Comparison of ENCODE assay signal across 9 mouse cellular contexts in the genomic region with DNA sequence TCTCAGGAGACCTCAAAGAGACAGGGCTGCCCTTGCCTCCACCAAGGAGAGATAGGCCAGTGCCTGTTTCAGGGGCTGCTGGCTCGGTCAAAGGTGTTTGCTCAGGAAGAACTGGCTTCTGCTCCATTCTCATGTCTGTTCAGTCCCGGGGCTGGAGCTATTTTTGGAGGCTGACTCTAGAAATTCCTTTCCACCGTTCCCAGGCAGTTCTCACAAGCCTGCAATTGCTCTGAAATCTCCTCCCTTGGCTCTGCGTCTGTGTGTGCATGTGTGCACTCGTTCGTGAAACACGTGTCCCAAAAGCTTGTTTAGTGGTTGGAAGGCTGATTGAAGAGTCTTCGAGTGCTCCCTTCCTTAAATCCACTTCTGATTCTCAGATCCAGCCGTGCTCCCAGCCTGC.
DNase-seq lines count a peak whose midpoint lies in the region; ATAC-seq and TF ChIP-seq lines count a peak whose summit lies in the region.
"Had no signal": no experiment of that assay in that cellular context is flagged by ENCODE, and none has a peak within 500 bp of the region (broad histone marks: within the 10 kb centered on the region; RNA-seq: fewer than 3 reads in every experiment).

No protein-coding gene starts in this region.

- DNase-seq in gastrocnemius, adult 18-20 months (ENCODE audit: low spot score): peak; percentile 75
- no peak for DNase-seq in gastrocnemius, postnatal 10 days
- DNase-seq in heart, postnatal 0 days (ENCODE audit: low spot score): peak; percentile 93
- DNase-seq in lung, postnatal 0 days (ENCODE audit: low spot score): peak; percentile 81
- DNase-seq in adrenal gland, postnatal 36 days: no peak
- DNase-seq in midbrain, embryonic 11.5 days (ENCODE audit: low spot score, missing footprints): no peak
- no peak for DNase-seq in adrenal gland, postnatal 10 days

- no peaks in the 10 kb centered on the region for H3K36me3 ChIP-seq in heart, postnatal 0 days (replicated peaks; ENCODE audit: control insufficient read depth, insufficient read depth, low read length)
- H3K36me3 ChIP-seq in lung, postnatal 0 days (ENCODE audit: insufficient read depth, low read length): no peaks in the 10 kb centered on the region
- H3K36me3 ChIP-seq in midbrain, embryonic 11.5 days (ENCODE audit: control insufficient read depth, insufficient read depth, low read length): no peaks in the 10 kb centered on the region

- peak; percentile 72; the same call in 1 of the 2 replicates for TF ChIP-seq EP300 in heart, postnatal 0 days (IDR thresholded peaks at IDR 0.05; ENCODE audit: low read depth)
- TF ChIP-seq EP300 in lung, postnatal 0 days (IDR thresholded peaks at IDR 0.05): no peak

- TF ChIP-seq CTCF in heart, postnatal 0 days (IDR thresholded peaks at IDR 0.05; ENCODE audit: low read depth): no peak
- no peak for TF ChIP-seq CTCF in lung, postnatal 0 days (IDR thresholded peaks at IDR 0.05)

- no peaks in the 10 kb centered on the region for H3K9me3 ChIP-seq in heart, postnatal 0 days (replicated peaks; ENCODE audit: control insufficient read depth, low read length)
- no peaks in the 10 kb centered on the region for H3K9me3 ChIP-seq in lung, postnatal 0 days (ENCODE audit: low read length)
- no peaks in the 10 kb centered on the region for H3K9me3 ChIP-seq in midbrain, embryonic 11.5 days (ENCODE audit: control insufficient read depth, low read length)
- H3K9me3 ChIP-seq: midbrain, embryonic 10.5 days had no signal

- no peaks in the 10 kb centered on the region for H3K27me3 ChIP-seq in heart, postnatal 0 days (ENCODE audit: control insufficient read depth, insufficient read depth, low read length)
- H3K27me3 ChIP-seq in lung, postnatal 0 days (replicated peaks; ENCODE audit: insufficient read depth, low read length): no peaks in the 10 kb centered on the region
- no peaks in the 10 kb centered on the region for H3K27me3 ChIP-seq in midbrain, embryonic 11.5 days (ENCODE audit: control insufficient read depth, insufficient read depth, low read length)

- ATAC-seq in heart, postnatal 0 days (ENCODE audit: insufficient read depth, low read depth): peak; percentile 94
- ATAC-seq in lung, postnatal 0 days: peak; percentile 69
- ATAC-seq in midbrain, embryonic 11.5 days (ENCODE audit: low FRiP score): no peak

- peak overlapping the region; percentile 44 for H3K27ac ChIP-seq in brown adipose tissue, adult 24 weeks (replicated peaks; ENCODE audit: low read depth, low read length)
- H3K27ac ChIP-seq in heart, postnatal 0 days (ENCODE audit: low read depth): peak overlapping the region; percentile 94
- H3K27ac ChIP-seq in lung, postnatal 0 days (ENCODE audit: low read length): no peak overlapping the region
- H3K27ac ChIP-seq in midbrain, embryonic 11.5 days (ENCODE audit: low read depth, low read length): no peak overlapping the region
- H3K27ac ChIP-seq: midbrain, embryonic 10.5 days had no signal

- H3K9ac ChIP-seq in heart, postnatal 0 days (replicated peaks; ENCODE audit: low read depth, low read length): no peak overlapping the region
- H3K9ac ChIP-seq in lung, postnatal 0 days (replicated peaks; ENCODE audit: low read depth): no peak overlapping the region
- H3K9ac ChIP-seq in midbrain, embryonic 11.5 days (ENCODE audit: low read length): no peak overlapping the region

- H3K4me1 ChIP-seq in brown adipose tissue, adult 24 weeks (ENCODE audit: control insufficient read depth, insufficient read depth, insufficient read length, low read length): peaks cover 5% of the 10 kb centered on the region; the same call in 1 of the 2 replicates
- peaks cover 16% of the 10 kb centered on the region for H3K4me1 ChIP-seq in heart, postnatal 0 days (ENCODE audit: control insufficient read depth, insufficient read depth)
- peaks cover 3% of the 10 kb centered on the region; the same call in 1 of the 2 replicates for H3K4me1 ChIP-seq in lung, postnatal 0 days (ENCODE audit: insufficient read depth, low read depth, low read length)
- no peaks in the 10 kb centered on the region for H3K4me1 ChIP-seq in midbrain, embryonic 11.5 days (ENCODE audit: control insufficient read depth, insufficient read depth, low read length)
- H3K4me1 ChIP-seq: midbrain, embryonic 10.5 days had no signal

- H3K4me3 ChIP-seq in brown adipose tissue, adult 24 weeks (ENCODE audit: insufficient read depth, low read depth, low read length): no peak overlapping the region
- H3K4me3 ChIP-seq in heart, postnatal 0 days (ENCODE audit: low read depth, low read length): 0 out of 2 replicates have a peak overlapping the region, but pooled peaks have one; percentile 2
- H3K4me3 ChIP-seq in lung, postnatal 0 days (ENCODE audit: low read depth, low read length): no peak overlapping the region
- H3K4me3 ChIP-seq in midbrain, embryonic 11.5 days (ENCODE audit: low read depth, low read length): no peak overlapping the region
- H3K4me3 ChIP-seq: midbrain, embryonic 10.5 days had no signal

- peak overlapping the region; percentile 20 for H3K4me2 ChIP-seq in heart, postnatal 0 days (ENCODE audit: low read depth, low read length)
- H3K4me2 ChIP-seq in lung, postnatal 0 days (replicated peaks; ENCODE audit: low read depth, low read length): no peak overlapping the region; the same call in 1 of the 2 replicates
- H3K4me2 ChIP-seq in midbrain, embryonic 11.5 days: no peak overlapping the region

- WGBS in heart, postnatal 0 days: 14% methylated on average over 9 of the region's 9 CpGs
- 24% methylated on average over 9 of the region's 9 CpGs for WGBS in lung, postnatal 0 days
- 85% methylated on average over 9 of the region's 9 CpGs for WGBS in midbrain, embryonic 11.5 days

Comparison
In these comparisons a context has a peak if more than half of its experiments do, and no peak if none do; other contexts are left out.
1. DNase-seq: peak in gastrocnemius, adult 18-20 months (single experiment), heart, postnatal 0 days (single experiment) and lung, postnatal 0 days (single experiment); none in gastrocnemius, postnatal 10 days (single experiment), adrenal gland, postnatal 36 days (0 of 2), midbrain, embryonic 11.5 days (single experiment) and adrenal gland, postnatal 10 days (single experiment).
2. H3K27ac ChIP-seq: peak in brown adipose tissue, adult 24 weeks (single experiment) and heart, postnatal 0 days (single experiment); none in lung, postnatal 0 days (single experiment) and midbrain, embryonic 11.5 days (single experiment).